Mouse (Mus musculus) A20 (cell line): ENCODE data around the gene Hdac6.
A peak's percentile ranks its signal among the peaks of the same experiment; 100 is the strongest.
"Not testable (repeated sequence)": the region's sequence is repeated elsewhere in the genome, so short reads cannot be mapped to it uniquely, and the experiment has no call there.

Experiments used
- DNase-seq: peaks from one replicate; pipeline ENCODE4 v3.0.0-alpha.2; 2011; ENCODE audit warnings: low read depth, low spot score

Gene Hdac6

GRCm38 (mm10) chrX:7919601-7920383, 27.9 kb downstream of the Hdac6 start, which contains the start of gene Pcsk1n:
TSS of gene Pcsk1n (plus strand) at chrX:7919822.
- no peak for DNase-seq

GRCm38 (mm10) chrX:7917960-7918359, 29.7 kb downstream of the Hdac6 start:
- DNase-seq = peak; percentile 22

GRCm38 (mm10) chrX:7915669-7916068, 32.0 kb downstream of the Hdac6 start:
- DNase-seq = peak; percentile 7

- no peak for DNase-seq
Observed at GRCm38 (mm10) chrX:7910473-7910872, 37.2 kb downstream of the Hdac6 start.

- not testable (repeated sequence) for DNase-seq
Observed at GRCm38 (mm10) chrX:7909242-7909641, 38.4 kb downstream of the Hdac6 start, which contains the start of gene Gm10490. TSS of gene Gm10490 (plus strand) at chrX:7909542.

GRCm38 (mm10) chrX:7907735-7908134, 40.0 kb downstream of the Hdac6 start, which contains the start of gene Gm10491:
TSS of gene Gm10491 (minus strand) at chrX:7907835.
- no peak for DNase-seq

- no peak for DNase-seq
Observed at GRCm38 (mm10) chrX:7904441-7904840, 43.2 kb downstream of the Hdac6 start.

GRCm38 (mm10) chrX:7898880-7899874, 48.5 kb downstream of the Hdac6 start, which contains the start of the genes Pqbp1 and Timm17b:
TSS of gene Pqbp1 (minus strand) at chrX:7899269.
TSS of gene Timm17b (plus strand) at chrX:7899357.
- peak; percentile 94 for DNase-seq

- DNase-seq = peak; percentile 63
Observed at GRCm38 (mm10) chrX:7898211-7898610, 49.5 kb downstream of the Hdac6 start.

- peak; percentile 89 for DNase-seq
Observed at GRCm38 (mm10) chrX:7883841-7884567, 63.7 kb downstream of the Hdac6 start, which contains the start of gene Slc35a2. TSS of gene Slc35a2 (plus strand) at chrX:7884028.
